Mouse (Mus musculus) right cerebral cortex, postnatal 14 days (tissue): ENCODE data around the gene Btbd18.
A peak's percentile ranks its signal among the peaks of the same experiment; 100 is the strongest.

ENCODE experiments used
- DNase-seq: peaks from one replicate; pipeline ENCODE4 v3.0.0; 2022

Btbd18 gene

GRCm38 (mm10) chr2:84707523-84707922, 48.6 kb downstream of the Btbd18 start:
- no peak for DNase-seq

- DNase-seq, result no peak
Observed at GRCm38 (mm10) chr2:84711898-84712297, 53.0 kb downstream of the Btbd18 start.

- no peak for DNase-seq
Observed at GRCm38 (mm10) chr2:84714422-84714810, 55.5 kb downstream of the Btbd18 start.

- peak; percentile 99 for DNase-seq
Observed at GRCm38 (mm10) chr2:84714811-84715561, 56.1 kb downstream of the Btbd18 start, which contains the start of gene Zdhhc5. Gene Zdhhc5, minus strand, starts transcription at chr2:84715180.

- DNase-seq, result peak; percentile 60
Observed at GRCm38 (mm10) chr2:84715562-84716361, 56.9 kb downstream of the Btbd18 start.

- no peak for DNase-seq
Observed at GRCm38 (mm10) chr2:84716423-84717355, 57.8 kb downstream of the Btbd18 start.

- DNase-seq, result no peak
Observed at GRCm38 (mm10) chr2:84717357-84717756, 58.5 kb downstream of the Btbd18 start.
